Mouse (Mus musculus) cerebellum, adult 9-11 months (tissue): ENCODE measurements at regions not wholly inside any gene's neighbourhood (a gene's known extent, or its start where the extent isn't known, plus 50 kb on each side); places are given as distances from the start of the nearest gene placed in this dataset.

Source experiments
- DNase-seq: peaks from one replicate; pipeline ENCODE4 v3.0.0; 2022

DNA sequence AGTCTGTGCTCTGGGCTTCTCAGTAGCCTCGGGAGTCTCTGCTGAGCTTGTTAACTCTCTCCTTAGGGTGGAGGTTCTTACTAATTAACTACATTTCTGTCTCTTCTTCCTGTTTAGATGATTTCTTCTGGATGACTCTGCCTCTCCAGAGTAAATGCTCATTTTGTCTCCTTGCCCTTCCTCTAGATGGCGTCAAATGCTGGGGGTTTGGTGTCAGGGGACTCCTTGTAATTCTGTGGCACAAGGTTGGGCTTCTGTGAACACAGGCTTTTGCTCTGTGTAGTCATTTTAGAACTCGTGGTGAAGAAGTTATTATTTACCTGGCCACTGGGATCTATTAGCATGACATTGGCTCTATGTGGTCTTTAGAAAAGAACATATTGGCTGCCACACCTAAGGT is 298.4 kb downstream of the Ndfip2 start:
- no peak for DNase-seq

DNA sequence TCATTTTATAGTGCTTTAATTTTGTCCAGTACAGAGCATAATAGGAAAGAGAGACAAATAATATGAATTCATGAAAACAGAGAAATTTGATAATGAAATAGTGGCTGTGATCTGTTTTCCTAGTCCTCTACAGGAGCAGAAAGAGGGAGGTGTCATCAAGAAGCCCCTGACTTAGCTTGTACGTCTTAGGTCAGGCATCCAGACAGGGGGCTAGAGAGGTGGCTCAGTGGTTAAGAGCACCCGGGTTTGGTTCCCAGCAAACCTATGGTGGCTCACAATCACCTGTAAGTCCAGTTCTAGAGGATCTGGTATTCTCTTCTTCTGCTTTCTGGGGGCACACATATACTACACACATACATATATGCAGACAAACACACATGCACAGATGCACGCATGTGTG is 285.7 kb downstream of the Ndfip2 start:
- no peak for DNase-seq

DNA sequence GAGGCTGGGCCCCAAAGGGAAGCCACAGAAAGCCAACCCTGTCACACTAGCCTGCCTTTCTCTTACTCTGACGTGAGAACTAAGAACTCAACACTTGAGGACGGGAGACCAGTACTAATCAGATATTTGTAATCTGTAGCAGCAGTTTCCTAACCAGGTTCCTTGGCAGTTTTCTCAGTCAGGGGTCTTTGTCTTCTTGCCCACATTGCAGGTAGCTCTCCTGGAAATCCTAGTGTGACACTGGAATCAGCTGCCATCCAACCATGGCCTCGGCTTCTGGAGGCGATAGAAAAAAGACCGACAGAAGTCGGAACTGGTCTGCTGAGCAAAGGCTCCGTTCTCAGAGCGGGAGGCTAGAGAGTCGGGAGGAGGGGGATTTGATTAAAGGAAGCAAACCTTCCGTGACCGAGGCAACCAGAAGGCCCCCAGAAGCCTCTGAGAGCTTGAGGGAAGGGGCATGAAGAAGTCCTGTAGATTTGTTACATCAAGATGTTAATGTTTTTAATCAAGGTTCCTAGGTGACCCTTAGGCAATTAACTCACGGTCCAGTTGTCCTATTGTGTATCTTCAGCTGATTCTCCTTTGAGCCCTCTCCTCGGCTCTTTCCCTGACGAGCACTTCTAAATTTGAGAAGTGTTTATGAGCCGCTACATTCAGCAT is 284.2 kb downstream of the Ndfip2 start:
- no peak for DNase-seq

DNA sequence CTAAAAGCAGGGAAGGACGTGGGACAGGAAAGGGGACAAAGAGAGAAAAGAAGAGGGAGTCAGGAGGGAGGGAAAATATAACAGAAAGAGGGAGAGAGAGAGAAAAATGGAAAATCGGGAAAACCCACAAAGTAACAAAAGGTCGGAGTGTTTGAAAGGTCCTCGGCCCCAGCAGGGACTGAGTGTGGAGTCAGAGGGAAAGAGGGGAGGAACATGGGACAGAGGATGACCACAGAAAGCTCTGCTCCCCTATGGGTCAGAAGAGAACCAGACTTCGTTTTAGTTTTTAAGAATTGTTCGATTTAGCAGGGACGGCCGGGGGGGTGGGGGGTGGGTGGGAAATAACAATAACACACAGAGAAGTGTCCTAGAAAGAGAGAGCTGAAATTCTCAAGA is 283.7 kb downstream of the Ndfip2 start:
- no peak for DNase-seq

DNA sequence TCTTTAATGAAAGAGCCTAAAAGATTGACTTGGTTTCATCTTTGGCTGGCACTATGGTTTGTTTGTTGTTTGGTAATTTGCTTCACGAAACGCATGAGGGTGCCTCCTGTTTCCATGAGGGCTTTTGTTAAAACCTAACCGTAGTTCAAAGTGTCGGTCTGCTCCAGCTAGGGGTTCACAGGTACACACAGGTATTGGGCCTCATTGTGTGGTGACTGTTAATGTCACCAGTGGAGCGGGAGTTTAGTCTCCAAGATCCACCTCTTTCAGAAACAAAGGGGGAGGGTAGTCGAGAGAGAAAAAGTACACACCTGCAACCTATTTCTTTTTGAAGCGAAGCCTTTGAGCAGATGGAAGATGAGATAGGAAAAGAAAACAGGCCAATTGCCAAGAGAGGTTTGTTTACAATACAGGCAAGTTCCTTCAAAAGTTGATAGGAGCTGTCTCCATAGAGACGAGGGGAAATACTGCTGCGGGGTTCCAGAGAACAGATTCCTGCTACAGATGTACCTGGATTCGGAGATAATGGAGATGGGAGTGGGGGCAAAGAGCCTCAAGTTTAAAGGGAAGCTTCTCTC is 273.9 kb downstream of the Ndfip2 start:
- DNase-seq, result no peak

DNA sequence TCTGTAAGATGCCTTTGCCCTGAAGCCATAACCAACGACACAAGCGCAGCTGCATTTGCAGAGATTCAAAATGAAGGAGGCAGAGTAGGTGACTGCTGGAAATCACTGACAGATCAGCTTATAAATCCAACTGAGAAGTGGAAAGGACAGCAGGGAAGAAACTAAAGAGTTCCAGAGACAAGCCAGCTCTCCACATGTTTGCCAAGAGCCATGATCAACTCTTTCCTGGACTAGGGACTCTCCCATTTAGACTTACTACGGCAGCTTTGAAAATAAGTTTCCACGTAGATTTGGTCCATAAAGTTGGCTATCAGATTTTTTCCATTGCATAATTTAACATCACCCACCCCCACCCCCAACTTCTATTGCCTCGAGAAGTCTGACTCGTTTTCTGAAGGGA is 269.7 kb downstream of the Ndfip2 start:
- no peak for DNase-seq

DNA sequence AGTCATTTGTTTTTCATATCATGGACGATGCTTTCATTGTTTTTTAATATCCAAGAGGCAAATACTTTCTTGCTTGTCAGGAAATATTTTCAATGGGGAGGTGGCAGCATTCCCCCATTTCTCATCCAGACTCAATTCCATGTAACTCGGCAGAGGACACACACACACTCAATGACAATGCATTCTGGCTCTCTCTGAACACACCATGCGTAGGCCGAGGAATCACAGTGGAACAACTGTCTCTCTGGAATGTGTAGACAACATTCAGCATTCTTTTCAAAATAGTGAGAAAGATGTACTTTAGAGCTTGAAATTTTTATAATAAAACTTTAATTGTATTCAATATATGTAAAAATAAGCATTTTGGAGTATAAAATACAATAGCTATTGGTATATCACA is 265.5 kb downstream of the Ndfip2 start:
- no peak for DNase-seq

DNA sequence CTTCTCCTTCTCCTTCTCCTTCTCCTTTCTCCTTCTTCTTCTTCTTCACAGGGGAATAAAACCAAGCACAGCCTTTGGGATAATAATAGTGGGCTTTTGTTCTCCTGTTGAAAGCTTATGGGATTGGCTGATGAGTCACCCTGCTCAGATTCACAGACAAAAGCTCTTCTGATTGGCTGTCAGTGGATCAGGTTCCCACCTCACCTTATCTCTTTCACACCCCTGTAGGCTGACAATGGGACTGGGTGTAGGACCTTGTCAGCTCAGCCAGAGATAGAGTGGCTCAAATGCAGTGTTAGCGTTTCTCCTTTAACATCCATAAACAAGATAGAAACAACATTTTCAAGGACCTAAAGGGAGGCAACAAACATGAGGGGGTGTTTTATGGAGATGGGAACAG is 263.9 kb downstream of the Ndfip2 start:
- DNase-seq, result no peak

DNA sequence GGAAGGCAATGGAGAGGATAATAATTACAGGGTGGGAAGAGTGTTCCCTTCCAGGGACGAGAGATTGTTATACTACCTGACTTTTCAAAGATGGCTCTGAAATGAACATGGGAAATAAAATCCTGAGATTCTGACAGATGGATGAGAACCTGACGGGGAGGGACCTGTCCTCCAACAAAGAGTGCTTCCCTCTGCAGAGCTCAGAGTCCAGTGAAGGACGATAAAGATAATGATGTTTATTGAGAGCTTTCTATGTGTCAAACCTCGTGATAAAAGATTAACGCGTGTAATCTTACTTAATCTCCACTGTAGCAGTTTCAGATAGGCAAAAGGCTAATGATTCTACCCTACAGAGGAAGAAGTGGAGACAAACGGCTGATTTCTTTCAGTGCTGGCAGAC is 260.3 kb downstream of the Ndfip2 start:
- no peak for DNase-seq

DNA sequence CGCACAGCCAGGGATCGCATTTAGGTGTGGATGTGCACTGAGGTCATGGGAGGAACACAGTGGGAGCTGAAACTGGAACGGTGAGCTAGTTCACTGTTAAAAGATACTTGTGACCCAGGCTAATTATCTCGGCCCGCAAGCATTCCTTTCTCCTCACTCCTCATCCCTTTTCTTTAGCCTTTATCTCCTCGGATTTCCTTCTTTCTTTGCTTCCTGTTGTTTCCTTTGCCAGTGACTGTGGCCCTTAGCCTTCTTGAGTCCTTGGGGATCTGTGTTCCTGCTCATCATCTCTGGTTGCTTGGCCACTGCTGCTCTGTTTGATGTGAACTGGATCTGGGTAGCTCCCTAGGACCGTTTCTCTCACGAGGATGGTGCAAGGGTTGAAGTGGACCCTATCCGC is 256.0 kb downstream of the Ndfip2 start:
- no peak for DNase-seq

DNA sequence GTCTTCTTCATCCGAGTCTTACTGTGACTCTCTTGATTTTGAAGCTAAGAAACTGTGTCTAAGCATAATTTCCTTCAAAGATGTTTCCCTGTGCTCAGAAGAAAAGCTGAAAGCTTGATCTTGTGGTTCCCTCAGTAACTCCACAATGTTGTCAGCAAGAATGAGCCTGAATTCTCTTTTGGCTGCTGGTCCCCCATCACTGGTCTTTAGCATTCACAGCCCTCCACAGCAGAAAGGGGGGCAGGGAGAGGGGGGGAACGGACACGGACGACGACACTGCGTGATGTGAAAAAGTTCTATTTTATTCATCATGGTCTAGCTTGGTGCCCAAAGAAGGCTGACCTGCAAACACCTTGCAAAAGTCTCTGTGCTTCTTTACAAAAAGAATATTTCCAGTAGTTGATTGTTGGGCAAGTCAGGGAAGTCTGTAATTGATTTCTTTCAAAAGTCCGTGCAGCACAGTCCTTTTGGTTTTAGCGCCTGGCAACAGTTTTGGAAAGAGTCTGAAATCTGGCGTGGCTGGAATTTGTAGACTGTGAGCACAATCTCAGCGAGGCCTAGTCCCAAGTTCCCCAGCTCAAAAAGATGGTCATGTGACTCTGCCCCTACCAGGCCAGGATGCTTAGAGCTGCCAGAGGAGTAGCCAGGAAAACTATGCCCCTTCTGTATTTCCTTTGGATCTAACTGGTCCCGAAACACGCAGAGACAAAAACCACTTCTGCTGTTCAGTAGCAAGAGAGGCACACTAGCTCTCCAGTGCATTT is 254.7 kb downstream of the Ndfip2 start:
- DNase-seq, result peak; percentile 34

DNA sequence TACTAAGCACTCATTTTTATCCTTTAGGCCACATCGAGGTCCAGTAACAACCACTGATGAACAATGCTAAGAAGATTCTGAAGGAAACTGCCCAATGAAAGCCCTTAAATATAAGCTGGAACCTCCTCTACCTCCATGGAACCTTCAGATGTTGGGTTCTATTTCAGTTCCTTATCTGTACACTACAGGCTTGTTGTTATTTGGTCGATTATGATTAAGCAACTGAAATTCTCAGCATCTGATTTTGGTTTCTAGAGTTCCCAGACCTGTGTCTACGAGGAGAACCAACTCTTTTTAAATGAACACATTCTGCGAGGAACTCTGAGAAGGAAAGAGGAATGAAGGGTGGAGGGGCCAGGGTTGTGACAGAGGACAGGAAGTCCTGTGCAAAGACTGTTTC is 253.5 kb downstream of the Ndfip2 start:
- DNase-seq, result no peak

DNA sequence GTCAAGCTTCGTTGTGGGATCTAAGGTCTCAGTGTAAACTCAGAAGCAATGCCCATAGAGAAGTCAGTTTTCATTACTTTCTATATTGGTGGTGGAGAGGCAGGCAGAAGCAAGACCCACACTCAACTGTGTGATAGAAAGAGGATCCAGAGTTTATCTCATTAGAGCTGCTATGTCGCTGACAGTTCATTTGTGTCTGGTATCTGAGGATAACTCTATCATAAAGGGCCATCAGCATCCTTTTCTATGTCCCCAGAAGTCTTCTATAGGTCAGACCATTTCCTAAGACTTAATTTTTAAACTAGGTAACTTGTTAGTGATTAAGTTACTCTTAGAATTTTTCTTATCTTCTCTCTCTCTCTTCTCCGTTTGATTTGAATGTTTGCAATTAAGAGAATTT is 252.8 kb downstream of the Ndfip2 start:
- DNase-seq, result no peak

DNA sequence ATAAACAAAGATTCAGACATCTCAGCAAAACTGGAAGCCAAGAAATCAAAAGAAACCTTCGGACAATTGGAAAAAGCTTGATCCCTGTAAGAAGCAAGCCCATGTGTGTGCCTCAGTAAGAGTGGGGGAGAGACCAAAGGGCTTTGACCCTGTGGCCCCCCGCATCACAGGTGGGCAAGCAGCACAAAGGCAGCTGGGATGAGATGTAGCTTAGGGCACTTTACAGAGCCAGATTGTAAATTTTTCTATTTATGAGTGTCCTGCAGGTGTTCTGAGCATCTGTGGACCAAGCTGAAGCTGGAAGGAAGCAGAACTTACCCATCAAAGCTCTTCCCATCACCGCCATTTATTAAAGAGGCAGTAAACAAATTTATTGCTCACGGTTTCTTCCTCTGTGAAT is 246.9 kb downstream of the Ndfip2 start:
- DNase-seq, result no peak

DNA sequence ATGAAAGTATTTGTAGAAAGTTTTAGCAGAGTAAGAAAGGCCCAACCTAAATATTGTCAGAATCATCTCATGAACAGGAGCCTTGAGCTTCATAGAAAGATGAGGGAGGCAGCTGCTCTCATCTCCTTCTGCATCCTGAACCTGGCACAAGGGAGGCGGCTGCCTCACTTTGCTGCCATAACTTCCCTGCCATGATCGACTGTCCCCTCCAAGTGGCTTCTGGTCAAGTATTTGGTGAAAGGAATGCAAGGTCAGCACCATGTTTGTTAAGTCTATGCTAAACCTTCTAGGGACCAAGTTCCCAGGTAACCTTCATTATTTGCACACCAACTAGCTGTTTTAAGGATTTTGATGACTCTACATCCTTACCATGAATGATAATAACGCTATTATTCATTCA is 246.0 kb downstream of the Ndfip2 start:
- DNase-seq, result no peak

DNA sequence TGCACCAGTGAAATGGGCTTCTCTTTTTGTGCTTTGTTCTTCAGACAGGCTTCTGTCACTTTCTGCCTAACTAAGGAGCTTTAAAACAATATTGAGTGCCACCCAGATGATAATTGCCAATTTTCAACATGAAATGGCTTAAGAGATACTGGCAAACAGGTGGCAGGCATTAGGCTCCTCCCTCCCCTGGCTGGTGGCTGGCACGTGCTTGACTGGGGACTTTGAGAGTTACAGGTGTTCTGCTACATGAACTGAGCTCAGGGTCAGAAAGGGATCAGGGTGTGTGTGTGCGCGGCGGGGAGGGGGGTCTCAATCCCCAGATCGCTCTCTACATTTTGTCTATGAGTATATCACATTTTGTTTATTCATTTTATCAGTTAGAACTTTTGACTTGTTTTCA is 245.4 kb downstream of the Ndfip2 start:
- no peak for DNase-seq

DNA sequence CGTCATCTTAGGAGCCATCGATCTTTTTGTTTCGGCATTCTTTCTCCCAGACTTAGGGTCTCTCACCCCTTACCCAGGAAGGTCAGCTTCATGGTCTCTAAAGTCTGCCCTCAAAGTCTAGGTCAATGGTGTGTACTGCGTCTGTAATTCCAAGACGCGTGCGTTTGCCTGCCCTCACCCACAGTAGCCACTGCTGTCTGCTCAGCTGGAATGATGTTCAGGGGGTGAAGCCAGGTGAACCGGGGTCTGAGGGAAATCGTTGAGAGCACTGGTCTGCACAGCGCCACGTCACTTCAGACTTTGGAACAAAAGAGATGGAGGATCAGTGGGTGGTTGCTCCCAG is 244.2 kb downstream of the Ndfip2 start:
- no peak for DNase-seq

DNA sequence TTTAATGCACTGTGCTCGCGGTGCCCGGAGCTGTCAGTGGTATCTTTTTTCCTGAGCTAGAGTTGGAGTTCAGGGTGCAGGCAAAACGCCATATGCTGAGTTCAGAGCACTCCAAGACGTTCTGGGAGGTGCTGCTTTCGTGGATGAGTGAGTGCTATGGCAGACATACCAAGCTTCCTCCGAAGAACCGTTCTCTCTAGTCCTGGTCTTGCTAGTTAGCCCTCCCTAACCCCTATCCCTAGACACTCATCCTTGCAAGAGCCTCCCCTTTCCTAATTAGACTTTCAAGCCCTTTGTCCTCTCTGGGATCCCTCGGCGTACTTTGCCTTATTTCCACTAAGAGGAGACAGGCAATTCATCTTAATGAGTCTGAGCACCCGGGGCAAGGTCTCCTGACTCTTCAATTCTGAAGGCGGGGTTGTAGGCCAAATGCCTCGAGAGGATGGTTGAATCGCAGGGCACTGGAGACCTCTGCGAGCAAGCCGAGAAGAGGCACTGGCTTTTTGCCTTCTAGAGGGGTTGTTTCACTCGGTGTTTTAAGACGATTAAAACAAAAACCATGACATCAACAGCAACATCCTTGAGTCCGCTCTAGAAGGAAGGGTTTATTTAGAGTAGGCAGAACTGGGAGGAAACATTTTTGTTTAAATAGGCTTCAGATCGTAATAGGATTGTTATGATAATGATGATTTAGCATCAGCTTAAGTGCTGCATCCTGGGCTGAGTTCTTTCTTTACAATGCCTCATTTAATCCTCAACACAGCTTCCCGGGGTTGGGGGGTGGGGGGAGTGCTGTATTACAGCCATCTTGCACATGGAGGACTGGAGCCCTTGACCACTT is 243.6 kb downstream of the Ndfip2 start:
- peak; percentile 10 for DNase-seq

DNA sequence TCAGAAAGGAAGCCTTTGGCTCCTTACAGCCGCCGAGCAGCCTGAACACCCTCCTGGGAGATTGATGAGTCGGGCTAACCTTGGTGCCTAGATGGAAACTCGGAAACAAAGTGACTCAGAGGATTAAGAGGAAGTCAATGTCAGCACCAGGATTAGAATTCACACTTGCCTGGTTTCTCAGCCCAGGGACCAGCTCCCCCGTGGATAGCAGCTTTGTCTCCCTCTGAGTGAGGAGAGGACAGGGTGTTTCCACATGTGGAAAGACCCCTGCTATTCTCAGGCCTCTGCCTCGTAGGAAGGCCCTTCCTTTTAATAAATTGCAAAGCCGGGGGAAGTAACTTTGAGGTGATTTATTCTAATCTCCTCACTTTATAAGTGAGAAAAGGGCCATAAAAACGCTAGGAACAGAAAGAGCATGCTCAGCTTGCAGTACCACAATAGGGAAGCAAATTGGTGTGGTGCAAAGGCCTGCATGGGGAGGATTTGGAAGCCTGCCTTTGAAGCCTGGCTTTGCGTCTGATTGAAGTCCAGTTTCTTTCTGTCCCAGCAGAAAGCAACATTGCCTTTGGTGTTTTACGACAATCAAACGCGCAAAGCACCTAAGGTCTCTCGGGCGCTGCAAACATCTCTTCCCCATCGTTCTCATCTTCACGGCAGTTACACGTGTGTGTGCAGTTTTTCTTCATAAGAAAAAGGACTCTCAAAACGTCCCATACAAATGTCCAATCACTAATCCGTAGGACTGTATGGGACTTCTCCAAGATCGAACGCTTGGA is 242.8 kb downstream of the Ndfip2 start:
- DNase-seq, result no peak

DNA sequence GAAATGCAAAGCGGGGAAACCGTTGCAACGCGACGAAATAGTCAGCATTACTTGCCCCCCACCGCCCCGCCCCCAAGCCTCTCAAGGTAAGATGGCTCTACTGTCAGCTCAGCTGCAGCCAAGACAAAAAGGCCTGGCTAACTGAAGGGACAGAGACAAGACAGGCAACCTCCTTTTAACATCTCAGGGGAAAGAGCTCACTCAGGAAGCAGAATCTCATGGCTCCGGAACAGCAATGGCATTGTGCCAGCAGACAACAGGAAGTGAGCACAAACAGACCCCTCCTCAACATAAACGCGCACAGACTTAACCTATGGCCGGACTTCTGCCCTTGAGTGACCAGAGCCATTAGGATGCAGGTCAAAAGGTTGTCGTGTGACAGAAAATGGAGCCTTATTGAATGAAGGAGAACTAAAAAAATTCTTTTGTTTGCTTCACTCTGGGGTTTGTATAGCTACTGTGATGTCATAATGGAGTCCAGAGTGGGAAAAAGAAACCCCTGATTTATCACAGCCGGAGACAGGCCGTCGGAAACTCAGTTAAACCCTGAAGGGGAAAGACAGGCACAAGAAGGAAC is 241.0 kb downstream of the Ndfip2 start:
- DNase-seq, result no peak

DNA sequence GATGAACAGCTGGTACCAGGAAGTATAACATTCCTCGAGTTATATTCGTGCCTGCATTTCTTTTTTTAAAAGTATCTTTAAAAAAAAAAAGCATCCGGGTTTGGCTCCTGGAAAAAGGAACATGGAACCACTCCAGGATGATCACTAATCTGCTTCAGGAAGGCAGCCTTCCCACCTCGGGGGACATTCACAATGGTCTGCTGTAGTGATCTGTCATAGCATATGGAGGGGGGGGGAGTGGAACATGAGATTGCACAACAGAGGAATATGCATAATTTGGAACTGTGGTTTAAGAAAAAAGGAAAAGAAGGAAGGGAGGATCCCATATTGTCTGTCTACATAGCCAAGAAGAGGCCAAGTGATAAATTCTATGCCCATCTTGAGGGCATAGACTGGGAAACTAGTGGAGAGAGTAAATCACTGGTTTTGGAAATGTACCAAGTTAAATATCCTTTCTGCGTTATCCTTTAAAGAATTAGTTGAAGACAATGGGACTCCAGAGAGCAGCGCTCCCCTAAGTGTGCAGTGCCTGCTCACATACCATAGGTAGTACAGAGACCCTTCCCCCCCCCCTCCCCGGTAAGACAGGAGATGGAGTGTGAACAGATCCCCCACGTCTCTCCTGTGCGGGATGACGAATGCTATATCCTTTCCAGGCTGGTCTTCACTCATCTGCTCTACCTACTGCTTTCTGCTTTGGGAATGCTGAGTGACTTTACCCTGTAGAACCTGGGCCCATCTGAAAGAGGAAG is 240.0 kb downstream of the Ndfip2 start:
- no peak for DNase-seq

DNA sequence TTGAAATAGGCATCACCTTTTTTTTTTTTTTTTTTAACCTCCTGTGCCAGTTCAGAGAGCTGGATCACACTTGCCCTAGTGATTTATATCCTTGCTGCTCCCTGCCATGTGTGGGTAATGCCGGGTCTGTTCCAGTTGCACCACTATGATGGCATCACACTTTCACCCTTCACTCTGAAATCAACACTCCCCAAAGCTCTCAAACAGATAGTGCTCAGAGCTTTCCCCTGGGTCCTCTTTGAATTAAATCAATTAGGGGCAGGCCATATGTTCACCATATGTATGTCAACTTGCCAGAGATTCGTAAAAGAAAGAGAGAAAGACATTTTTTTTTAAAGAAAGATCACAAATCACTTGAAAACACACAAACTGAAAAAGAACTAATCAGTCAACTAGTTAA is 236.8 kb downstream of the Ndfip2 start:
- no peak for DNase-seq
